Mouse (Mus musculus) left cerebral cortex, postnatal 25 days (tissue): ENCODE measurements at regions not wholly inside any gene's neighbourhood (a gene's known extent, or its start where the extent isn't known, plus 50 kb on each side); places are given as distances from the start of the nearest gene placed in this dataset.
"Not testable (repeated sequence)": the region's sequence is repeated elsewhere in the genome, so short reads cannot be mapped to it uniquely, and the experiment has no call there.

Source experiments
- DNase-seq, 2 experiments: peaks; one replicate each; pipeline ENCODE4 v3.0.0; 2022; ENCODE audit warnings: low spot score in 2 of 2, mixed read lengths in 1 of 2
- intact Hi-C: fragments of 180-260 bp; cut with DNase I; formaldehyde crosslinking; loops from one replicate; pipeline ENCODE4 v1.15.1; 2025

GRCm38 (mm10) chr13:80611937-80612336 is 271.2 kb upstream of the Arrdc3 start:
- DNase-seq: peak; percentile 23 to 63
- intact Hi-C loops: no loop called here

- intact Hi-C loops: no loop called here
- DNase-seq: peak; percentile 41 to 70
Measured at GRCm38 (mm10) chr13:80613167-80613883, 269.9 kb upstream of the Arrdc3 start.

DNA sequence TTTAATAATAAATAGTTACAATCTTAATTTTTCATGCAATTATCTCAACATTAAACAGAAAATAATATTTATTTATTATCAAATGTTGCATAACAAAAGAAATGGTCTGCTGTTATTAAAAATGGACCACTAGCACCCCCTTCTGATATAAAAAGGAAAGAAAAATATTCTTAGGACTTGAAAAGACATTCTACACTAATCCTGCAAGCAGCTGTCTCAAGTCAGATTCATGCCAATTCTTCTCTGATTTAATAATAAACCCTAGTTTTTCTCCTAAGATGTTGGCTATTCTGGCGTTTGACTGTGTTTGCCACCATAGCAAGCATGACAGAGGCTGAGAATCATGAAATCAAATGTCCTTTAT is 269.3 kb upstream of the Arrdc3 start:
- DNase-seq: peak; percentile 2 to 34
- intact Hi-C loops: no loop called here

DNA sequence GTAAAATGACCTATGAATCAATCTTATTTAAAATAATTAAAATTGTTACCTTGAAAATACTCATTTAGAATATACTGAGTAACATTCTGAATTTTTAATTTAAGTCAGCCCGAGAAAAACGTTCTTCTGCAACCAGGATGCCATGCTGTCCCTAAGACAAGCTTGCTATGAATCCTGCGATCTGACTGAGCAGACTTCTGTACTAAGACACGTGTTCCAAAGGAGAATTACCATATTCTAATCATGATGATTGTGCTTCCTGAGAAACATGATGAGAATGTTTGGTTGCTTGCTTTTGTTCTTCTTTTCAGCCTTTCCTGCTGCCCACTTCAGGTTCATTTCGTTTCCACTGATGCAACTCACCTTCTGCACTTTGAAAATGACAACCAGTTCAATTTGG is 268.2 kb upstream of the Arrdc3 start:
- no peak for DNase-seq
- intact Hi-C loops: no loop called here

DNA sequence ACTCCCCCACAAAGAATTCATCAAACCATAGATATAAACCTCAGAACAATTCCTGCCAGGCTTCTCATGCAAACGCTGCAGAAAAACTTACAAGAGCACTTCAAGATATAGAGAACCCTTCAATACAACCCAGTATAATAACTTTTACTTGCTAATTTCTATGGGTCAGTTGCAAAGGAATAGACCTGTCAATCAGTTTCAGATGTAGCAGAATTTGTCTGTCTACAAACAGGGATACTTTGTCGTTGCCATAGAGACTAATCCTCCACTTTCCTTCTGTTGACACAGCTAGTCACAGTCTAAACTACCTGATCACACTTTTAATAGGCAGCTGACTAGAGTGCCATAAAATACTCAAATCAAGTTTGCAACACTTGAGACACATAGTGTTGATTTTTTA is 260.2 kb upstream of the Arrdc3 start:
- DNase-seq: no peak
- intact Hi-C loops: no loop called here

GRCm38 (mm10) chr13:80641334-80641733 is 241.8 kb upstream of the Arrdc3 start:
- peak in 1 of 2 experiments; percentile 61 for DNase-seq
- intact Hi-C loops: no loop called here

GRCm38 (mm10) chr13:80647578-80647977 is 235.6 kb upstream of the Arrdc3 start:
- intact Hi-C loops: no loop called here
- no peak for DNase-seq

DNA sequence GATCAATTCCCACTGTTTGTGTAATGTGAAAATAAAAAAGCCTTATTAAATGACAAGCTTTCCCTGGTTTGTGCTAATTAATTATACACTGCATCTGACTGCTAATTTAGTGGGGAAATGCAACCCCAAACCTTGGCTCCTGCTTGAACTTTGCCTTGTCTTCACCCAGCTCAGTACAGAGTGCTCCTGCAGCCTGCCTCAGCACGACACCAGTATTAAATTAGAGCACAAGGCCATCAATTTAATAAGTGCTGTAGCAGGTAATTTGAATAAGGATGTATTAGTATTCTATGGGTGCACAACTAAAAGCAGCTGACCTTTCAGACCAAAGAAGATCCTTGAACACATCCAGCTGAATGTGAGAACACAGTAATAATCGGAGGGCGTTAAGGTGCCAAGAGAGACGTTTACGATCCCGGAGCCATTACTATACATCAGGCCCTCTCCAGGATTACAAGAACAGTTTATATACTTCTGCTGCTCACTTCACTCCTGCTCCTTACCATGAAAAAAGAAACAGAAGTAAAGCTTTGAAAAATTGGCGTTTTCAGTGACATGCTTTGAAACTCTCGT is 230.1 kb upstream of the Arrdc3 start:
- no peak for DNase-seq
- intact Hi-C loops: no loop called here

GRCm38 (mm10) chr13:80666186-80666713 is 216.9 kb upstream of the Arrdc3 start:
- intact Hi-C loops: no loop called here
- no peak for DNase-seq

DNA sequence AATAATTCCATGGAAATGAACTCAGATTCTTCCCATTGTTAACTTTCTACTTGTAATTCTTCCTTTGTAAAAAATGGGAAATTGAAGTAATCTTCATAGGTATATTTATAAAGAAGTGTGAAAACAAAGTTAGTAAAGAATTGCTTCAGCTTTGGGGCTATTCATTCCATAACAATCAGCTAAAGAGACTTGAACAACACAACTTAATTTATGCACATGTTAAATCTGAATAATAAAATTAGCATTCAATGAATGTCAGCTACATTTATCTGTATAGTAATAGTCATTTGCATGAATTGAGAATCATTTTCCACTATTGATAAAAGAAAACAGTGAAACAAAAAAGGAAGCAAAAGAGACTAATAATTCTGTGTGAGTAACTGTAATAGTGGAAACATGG is 193.3 kb upstream of the Arrdc3 start:
- DNase-seq: no peak
- intact Hi-C loops: no loop called here

DNA sequence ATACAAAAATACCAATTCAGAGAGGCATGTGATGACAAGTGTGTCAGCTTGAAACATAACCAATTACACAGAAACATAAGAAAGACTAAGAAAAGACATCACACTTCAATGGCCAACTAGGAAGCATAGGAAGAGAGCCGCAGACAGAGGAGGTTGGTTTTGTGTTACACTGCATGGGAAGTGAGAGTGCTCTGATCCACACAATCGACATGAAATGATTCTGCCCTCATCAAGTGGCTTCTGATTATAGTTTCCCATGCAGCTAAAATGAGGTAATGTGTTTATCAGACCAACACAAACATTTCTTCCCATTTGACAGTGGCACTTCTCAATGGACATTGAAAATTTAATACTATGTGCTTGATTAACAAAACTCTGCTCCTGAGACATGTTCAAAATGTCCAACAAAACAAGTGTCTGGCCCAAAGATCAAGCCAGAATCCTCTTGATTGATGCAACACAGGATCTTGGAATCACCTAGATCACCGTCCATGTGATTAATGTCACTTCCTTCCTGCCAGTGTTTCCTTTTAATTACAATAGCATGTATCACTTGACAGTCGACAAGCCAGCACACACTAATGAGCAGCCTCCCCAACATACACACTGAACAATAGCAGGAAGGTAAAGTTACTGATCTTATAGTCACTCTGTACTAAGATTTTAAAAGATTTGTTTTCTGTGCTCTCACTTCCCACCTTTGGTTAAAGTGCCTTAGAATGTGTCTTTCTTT is 192.4 kb upstream of the Arrdc3 start:
- intact Hi-C loops: no loop called here
- no peak for DNase-seq

GRCm38 (mm10) chr13:80695549-80696150 is 187.5 kb upstream of the Arrdc3 start:
- no peak for DNase-seq
- intact Hi-C loops: no loop called here

DNA sequence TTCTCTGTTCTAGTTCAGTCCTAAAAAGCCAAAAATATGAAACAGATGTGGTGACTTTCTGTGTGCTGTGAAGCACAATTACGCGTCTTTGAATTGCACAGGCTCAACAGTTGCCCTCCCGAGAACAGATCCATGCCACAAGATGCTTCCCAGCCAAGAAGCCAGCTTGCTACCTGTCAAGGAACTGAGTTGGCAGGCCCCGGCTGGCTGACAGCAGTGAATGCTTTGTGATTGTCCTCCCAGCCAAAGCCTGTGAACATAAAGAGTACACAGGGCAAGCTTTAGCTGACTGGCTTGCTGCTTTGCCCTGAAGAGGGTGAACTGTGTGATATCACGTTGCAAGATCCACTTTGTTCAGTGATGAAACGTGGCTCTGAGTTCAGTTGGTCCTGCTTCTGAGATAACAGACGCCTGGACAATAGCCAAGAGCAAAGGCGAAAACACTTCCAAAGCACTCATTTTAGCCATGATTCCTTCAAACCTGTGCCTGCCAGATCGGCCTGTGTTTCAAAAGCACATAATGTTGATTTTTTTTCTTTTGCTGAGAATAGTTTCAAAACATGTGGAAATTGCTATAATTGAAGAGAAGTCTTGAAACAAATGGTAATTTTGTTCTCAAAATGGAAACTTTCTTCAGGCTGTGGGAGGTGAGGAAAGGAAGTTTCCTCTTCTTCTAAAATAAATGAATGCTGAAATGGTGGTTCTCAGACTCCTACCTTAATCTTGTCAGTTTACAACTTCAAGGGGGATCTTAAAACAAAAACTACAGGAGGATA is 173.5 kb upstream of the Arrdc3 start:
- DNase-seq: peak; percentile 21 to 75
- intact Hi-C loops: no loop called here

GRCm38 (mm10) chr13:80719313-80719712 is 163.9 kb upstream of the Arrdc3 start:
- no peak for DNase-seq
- intact Hi-C loops: no loop called here

DNA sequence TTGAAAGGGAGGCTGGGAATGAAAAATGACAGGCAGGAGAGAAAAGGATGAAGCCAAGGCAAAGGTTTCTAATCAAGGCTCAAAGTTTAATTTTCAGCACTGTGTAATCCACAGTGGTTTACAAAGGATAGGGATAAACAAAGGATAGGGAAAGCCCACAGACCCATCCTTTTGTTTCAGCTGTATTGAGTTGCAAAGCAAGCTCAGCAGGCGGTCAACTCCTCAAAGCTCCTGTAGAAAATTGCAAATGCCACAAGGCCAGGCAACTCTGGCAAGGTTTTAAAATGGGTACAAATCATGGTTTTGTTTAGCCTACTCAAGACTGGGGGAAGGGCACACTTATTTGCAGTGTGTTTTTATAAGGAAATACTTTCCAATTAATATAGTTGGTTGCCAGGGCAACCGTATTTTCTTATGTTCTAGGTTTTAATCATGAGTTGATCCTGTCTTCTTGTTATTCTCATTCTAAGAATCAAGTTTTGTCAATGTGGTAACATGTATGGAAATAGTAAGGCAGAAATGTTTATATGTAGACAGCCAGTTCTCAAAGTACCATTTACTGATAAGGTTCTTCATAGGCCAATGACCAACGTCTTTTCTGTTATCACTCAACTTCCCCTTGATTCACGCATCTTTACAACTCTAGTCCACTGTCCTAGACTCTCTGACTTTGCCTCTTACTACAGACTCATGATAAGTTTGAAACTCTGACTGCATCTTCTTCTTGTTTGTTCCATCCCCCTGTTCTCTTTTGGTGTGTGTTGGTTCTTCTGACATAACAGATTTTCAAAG is 159.8 kb upstream of the Arrdc3 start:
- no peak for DNase-seq
- intact Hi-C loops: no loop called here

DNA sequence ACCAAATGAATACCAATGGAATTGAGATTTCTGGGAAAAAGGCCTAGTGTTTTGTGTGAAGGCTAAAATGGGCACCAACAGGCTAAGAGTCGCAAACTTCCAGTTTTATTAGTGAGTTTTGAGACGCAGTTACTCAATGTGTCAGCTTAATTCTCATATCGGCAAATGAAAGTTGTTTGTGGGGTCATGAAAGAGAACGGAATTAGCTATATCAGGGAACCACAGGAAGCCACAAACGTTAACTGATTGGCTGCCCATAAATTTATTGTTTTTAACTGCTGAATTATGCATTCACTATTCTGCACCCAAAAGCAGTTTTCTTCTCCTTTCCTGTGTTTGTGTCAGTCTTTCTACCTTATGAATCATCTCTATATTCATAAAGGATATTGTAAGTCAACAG is 154.0 kb upstream of the Arrdc3 start:
- intact Hi-C loops: no loop called here
- no peak for DNase-seq

DNA sequence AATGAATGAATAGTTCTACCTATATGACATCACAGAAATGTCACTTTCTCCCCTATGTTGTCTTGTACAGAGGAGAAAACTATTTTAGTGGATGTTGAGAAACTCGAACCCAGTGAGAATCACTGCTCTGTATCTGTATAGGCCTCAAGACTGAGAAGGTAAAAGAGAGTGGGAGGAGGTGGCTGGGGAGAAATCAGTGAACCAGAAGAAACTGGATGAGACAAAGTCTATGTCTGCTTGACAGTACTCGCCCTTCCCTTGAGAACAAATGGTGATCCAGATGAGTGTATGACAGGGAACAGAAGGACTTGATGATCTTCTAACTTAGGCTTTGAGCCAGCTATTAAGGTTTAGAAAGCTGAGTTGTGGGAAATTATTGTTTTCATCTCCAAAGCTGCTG is 137.2 kb upstream of the Arrdc3 start:
- DNase-seq: no peak
- intact Hi-C loops: no loop called here

DNA sequence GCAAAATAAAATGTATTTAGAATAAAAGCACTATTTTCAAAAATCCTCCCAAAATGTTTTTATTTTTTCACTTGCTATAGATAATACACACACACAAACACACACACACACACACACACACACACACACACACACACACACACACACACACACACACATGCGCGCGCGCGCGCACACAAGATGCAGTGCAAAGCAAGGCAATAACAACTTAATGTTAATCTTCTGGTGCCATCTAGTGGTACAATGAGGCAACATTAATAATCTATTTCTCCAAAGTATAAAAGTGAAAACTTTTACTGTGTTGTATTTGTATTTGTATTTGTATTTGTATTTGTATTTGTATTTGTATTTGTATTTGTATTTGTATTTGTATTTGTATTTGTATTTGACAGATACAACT is 136.2 kb upstream of the Arrdc3 start:
- intact Hi-C loops: not testable (repeated sequence)
- DNase-seq: peak; percentile 5 to 24
